Mouse (Mus musculus): Measurements from ENCODE around the gene Sult5a1. TPM values are rescaled to one million over a fixed set of nuclear protein-coding genes. Genes with fewer than 3 reads are reported as not detected.

The Sult5a1 gene
- total and polyA plus RNA-seq, 2 experiments from 2014 or later: 2.2 to 2.8 TPM

DNA sequence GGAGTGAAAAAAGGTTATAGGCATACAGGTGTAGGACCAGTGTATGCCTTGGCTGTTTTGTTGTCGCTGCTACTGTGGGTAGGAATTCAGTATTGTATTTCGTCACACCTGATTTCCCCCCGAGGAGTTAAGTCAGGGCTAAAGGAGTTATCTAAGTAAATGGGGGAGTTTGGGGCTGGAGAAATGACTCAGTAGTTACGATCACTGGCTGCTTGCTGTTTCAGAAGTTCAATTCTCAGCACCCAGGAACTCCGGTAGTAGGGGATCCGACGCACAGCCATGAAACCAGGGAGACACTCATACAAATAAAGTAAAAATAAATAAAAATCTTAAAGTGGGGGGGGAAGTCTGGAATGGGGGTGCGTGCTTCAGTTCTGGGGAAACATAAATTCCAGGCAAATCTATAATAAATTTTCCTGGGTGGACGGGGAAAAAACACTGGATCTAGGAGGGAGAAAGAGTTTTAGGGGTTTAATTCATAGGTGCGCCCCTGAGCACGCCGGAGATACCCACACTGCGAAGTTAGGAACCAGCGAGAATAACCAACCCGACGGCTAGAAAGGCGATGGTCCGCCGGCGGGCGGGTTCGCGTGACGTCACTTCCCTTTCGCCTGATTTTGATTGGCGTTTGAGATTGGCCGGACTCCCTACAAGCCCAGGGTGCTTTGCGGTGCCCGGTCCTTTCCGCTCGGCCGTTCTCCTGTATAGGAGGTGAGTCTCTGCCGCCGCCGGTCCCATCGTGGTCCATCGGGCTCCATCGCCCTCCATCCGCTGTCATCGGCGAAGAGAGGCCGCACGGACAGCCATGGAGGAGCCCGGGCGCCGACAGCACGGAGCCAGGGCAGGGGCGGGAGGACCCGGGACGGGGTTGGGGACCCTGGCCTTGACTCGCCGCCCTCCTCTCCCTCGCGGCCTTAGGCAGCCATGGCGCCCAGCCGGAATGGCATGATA lies 56.1 kb downstream of the Sult5a1 start, which contains the start of gene Rpl13:
Rpl13 (plus strand) TSS at position 616 of the 951 bp plus-strand sequence.
- no peaks in the 10 kb centered on the region for H3K9me3 ChIP-seq (ENCODE audit: low read length)
- H3K36me3 ChIP-seq (ENCODE audit: insufficient read depth, low read length): peaks cover 35% of the 10 kb centered on the region
- H3K4me1 ChIP-seq (ENCODE audit: insufficient read depth, low read length): 0 out of 2 replicates have a peak, but pooled peaks cover 3% of the 10 kb centered on the region
- 1% methylated on average over 56 of the region's 56 CpGs for WGBS
- H3K9ac ChIP-seq (replicated peaks; ENCODE audit: low read length, poor library complexity, severe bottlenecking): peak within 1 kb of the TSS; percentile 86
- H3K4me3 ChIP-seq (ENCODE audit: low read depth, low read length): peak within 1 kb of the TSS; percentile 83
- TF ChIP-seq CTCF (IDR thresholded peaks at IDR 0.05): no peak
- peak; percentile 91 for ATAC-seq (ENCODE audit: low FRiP score)
- H3K27ac ChIP-seq (ENCODE audit: low read depth, low read length): peak within 1 kb of the TSS; percentile 97
- H3K27me3 ChIP-seq (ENCODE audit: insufficient read depth, low read length): no peaks in the 10 kb centered on the region
- DNase-seq (ENCODE audit: low spot score): peak; percentile 99
- peak within 1 kb of the TSS; percentile 78 for H3K4me2 ChIP-seq (ENCODE audit: low read depth, low read length, poor library complexity, severe bottlenecking)

DNA sequence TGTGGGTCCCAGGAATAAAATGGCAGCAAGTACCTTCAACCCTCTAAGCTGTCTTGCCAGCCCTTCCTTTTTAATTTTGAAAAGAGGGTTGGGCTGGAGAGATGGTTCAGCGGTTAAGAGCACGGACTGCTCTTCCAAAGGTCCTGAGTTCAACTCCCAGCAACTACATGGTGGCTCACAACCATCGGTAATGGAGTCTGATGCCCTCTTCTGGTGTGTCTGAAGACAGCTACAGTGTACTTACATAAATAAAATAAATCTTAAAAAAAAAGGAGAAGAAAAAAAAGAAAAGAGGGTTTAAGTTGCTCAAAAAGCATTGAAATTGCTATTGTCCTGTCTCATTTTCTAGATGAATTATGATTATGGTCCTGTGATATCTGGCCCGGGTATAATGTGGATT lies 56.9 kb downstream of the Sult5a1 start:
- Histone ChIP-seq H3K4me2 (ENCODE audit: low read depth, low read length, poor library complexity, severe bottlenecking) (peak overlapping the region; percentile 78; the same call in 1 of the 2 replicates), H3K36me3 (ENCODE audit: insufficient read depth, low read length) (peaks cover 35% of the 10 kb centered on the region), H3K27me3 (ENCODE audit: insufficient read depth, low read length) (no peaks in the 10 kb centered on the region), H3K4me3 (ENCODE audit: low read depth, low read length) (no peak overlapping the region), H3K9ac (replicated peaks; ENCODE audit: low read length, poor library complexity, severe bottlenecking) (no peak overlapping the region), H3K4me1 (ENCODE audit: insufficient read depth, low read length) (0 out of 2 replicates have a peak, but pooled peaks cover 3% of the 10 kb centered on the region), H3K9me3 (ENCODE audit: low read length) (no peaks in the 10 kb centered on the region), H3K27ac (ENCODE audit: low read depth, low read length) (no peak overlapping the region)
- 79% methylated on average over 4 of the region's 4 CpGs for WGBS
- ATAC-seq (ENCODE audit: low FRiP score) (no peak), DNase-seq (ENCODE audit: low spot score) (no peak)
- peak; percentile 20 for TF ChIP-seq CTCF (IDR thresholded peaks at IDR 0.05)

DNA sequence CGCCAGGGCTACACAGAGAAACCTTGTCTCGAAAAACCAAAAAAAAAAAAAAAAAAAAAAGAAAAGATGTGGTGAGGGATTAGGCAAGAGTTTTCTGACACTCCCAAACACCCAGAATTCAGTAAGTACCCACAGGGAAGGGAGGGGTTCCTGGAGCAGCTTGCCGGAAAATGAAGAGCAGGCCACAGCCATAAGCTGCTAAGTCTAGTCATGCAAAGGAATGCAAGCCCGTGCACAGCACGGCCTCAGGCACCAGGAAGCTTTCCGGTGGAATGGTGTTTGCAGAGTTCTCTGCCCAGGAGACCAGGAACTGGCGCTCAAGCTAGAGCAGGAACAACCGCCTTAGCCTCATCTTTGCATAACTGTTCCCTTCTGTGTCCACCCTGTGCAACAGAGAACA lies 57.8 kb downstream of the Sult5a1 start:
- H3K9ac ChIP-seq (replicated peaks; ENCODE audit: low read length, poor library complexity, severe bottlenecking): no peak overlapping the region
- 57% methylated on average over 8 of the region's 8 CpGs for WGBS
- H3K36me3 ChIP-seq (ENCODE audit: insufficient read depth, low read length): peaks cover 31% of the 10 kb centered on the region; the same call in 1 of the 2 replicates
- H3K4me1 ChIP-seq (ENCODE audit: insufficient read depth, low read length): 0 out of 2 replicates have a peak, but pooled peaks cover 3% of the 10 kb centered on the region
- DNase-seq (ENCODE audit: low spot score) (no peak), ATAC-seq (ENCODE audit: low FRiP score) (no peak)
- no peaks in the 10 kb centered on the region for H3K9me3 ChIP-seq (ENCODE audit: low read length)
- no peak for TF ChIP-seq CTCF (IDR thresholded peaks at IDR 0.05)
- no peak overlapping the region for H3K4me3 ChIP-seq (ENCODE audit: low read depth, low read length)
- no peak overlapping the region for H3K27ac ChIP-seq (ENCODE audit: low read depth, low read length)
- no peak overlapping the region for H3K4me2 ChIP-seq (ENCODE audit: low read depth, low read length, poor library complexity, severe bottlenecking)
- H3K27me3 ChIP-seq (ENCODE audit: insufficient read depth, low read length): no peaks in the 10 kb centered on the region

DNA sequence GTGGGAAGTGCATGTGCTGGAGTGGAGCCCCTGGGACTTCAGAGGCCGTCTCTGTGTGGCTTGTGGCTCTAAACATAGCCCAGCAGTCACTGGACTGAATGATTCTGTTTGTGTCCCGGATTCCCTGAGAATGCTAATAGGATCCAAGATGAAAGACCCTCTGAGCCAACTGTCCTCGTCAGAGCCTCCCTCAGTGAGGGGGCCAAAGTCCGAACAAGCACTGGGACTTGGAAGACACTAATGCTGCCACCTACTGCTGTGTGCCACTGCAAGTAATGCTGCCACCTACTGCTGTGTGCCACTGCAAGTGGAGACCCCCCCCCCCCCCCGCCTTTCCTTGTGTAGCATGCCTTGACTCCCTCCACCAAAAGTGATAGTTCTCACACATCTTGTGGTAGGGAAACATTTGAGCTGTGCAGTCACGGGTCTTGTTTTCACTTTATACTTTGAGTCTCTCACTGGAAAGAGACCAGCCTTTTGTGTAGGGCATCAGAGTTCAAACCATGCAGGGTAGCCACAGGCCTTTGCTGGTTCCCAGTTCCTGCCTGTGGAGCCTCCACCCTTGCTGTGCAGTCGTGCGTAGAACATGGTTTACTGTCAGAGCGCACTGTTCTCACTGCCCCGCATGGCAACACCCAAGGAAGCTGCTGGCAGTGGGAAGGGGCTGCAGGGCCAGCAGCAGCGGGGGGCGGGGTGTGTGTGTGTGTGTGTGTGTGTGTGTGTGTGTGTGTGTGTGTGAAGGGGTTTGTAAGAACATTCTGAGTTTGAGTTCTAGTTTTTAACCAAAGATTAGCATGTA lies 60.1 kb downstream of the Sult5a1 start:
- ATAC-seq (ENCODE audit: low FRiP score): peak; percentile 69
- Histone ChIP-seq H3K36me3 (ENCODE audit: insufficient read depth, low read length) (peaks cover 36% of the 10 kb centered on the region), H3K27ac (ENCODE audit: low read depth, low read length) (peak overlapping the region; percentile 55), H3K9me3 (ENCODE audit: low read length) (no peaks in the 10 kb centered on the region), H3K27me3 (ENCODE audit: insufficient read depth, low read length) (no peaks in the 10 kb centered on the region), H3K4me2 (ENCODE audit: low read depth, low read length, poor library complexity, severe bottlenecking) (no peak overlapping the region), H3K4me1 (ENCODE audit: insufficient read depth, low read length) (no peaks in the 10 kb centered on the region), H3K9ac (replicated peaks; ENCODE audit: low read length, poor library complexity, severe bottlenecking) (no peak overlapping the region), H3K4me3 (ENCODE audit: low read depth, low read length) (no peak overlapping the region)
- TF ChIP-seq CTCF (IDR thresholded peaks at IDR 0.05): peak; percentile 56
- peak; percentile 81 for DNase-seq (ENCODE audit: low spot score)
- WGBS: 71% methylated on average over 11 of the region's 12 CpGs

DNA sequence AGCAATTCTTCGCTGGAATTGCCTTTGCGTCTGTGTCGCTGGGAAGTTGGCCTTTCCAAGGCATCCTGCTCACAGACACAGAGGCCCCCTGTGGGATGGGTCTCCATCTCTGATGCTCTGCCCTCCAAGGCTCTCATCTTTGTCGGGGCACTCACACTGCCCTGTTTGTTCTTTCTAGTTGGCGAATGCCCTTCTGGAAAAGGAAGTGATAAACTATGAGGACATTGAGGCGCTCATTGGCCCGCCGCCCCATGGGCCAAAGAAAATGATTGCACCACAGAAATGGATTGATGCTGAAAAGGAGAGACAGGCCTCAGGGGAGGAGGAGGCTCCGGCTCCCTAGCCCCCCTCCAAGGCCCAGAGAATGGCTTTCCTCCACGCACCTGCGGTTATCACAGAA lies 60.9 kb downstream of the Sult5a1 start:
- Histone ChIP-seq H3K9ac (replicated peaks; ENCODE audit: low read length, poor library complexity, severe bottlenecking) (no peak overlapping the region), H3K9me3 (ENCODE audit: low read length) (no peaks in the 10 kb centered on the region), H3K4me3 (ENCODE audit: low read depth, low read length) (no peak overlapping the region), H3K27ac (ENCODE audit: low read depth, low read length) (peak overlapping the region; percentile 55), H3K4me1 (ENCODE audit: insufficient read depth, low read length) (no peaks in the 10 kb centered on the region), H3K4me2 (ENCODE audit: low read depth, low read length, poor library complexity, severe bottlenecking) (no peak overlapping the region), H3K36me3 (ENCODE audit: insufficient read depth, low read length) (peaks cover 36% of the 10 kb centered on the region), H3K27me3 (ENCODE audit: insufficient read depth, low read length) (no peaks in the 10 kb centered on the region)
- TF ChIP-seq CTCF (IDR thresholded peaks at IDR 0.05): no peak
- peak; percentile 56 for DNase-seq (ENCODE audit: low spot score)
- WGBS: 84% methylated on average over 11 of the region's 11 CpGs
- no peak for ATAC-seq (ENCODE audit: low FRiP score)

Small RNA genes within 50 kb of the gene (microRNA-seq; reads per million reads assigned to microRNA genes)
- gene Mir7079 (ENCODE audit: borderline number of aligned reads) (not detected), gene Mir7080 (ENCODE audit: borderline number of aligned reads) (7.7 reads per million, percentile 17 among the genes with 10 or more reads in this experiment)

Other genes starting within 250 kb of the Sult5a1 start
- 92.5 and 98.3 TPM in 2 replicates for gene Ankrd11, start 116.0 kb downstream of the Sult5a1 start, total RNA-seq (2014; rRNA removed)
- 62.2 and 78.7 TPM in 2 replicates for gene Ankrd11, start 116.0 kb downstream of the Sult5a1 start, polyA plus RNA-seq (2015; fragmentation: Nextera tagmentation; extraction: Ambion mirVana)
- gene Spg7, start 95.4 kb downstream of the Sult5a1 start, total RNA-seq (2014; rRNA removed): 47.2 and 64.3 TPM in 2 replicates
- 50.1 and 51.3 TPM in 2 replicates for gene Spg7, start 95.4 kb downstream of the Sult5a1 start, polyA plus RNA-seq (2015; fragmentation: Nextera tagmentation; extraction: Ambion mirVana)
- gene Rpl13, start 56.0 kb downstream of the Sult5a1 start, total RNA-seq (2014; rRNA removed): 2,117 and 2,785 TPM in 2 replicates
- 801 and 821 TPM in 2 replicates for gene Rpl13, start 56.0 kb downstream of the Sult5a1 start, polyA plus RNA-seq (2015; fragmentation: Nextera tagmentation; extraction: Ambion mirVana)
- gene Cpne7, start 40.9 kb downstream of the Sult5a1 start, total RNA-seq (2014; rRNA removed): 29.2 and 33.0 TPM in 2 replicates
- 28.0 and 29.1 TPM in 2 replicates for gene Cpne7, start 40.9 kb downstream of the Sult5a1 start, polyA plus RNA-seq (2015; fragmentation: Nextera tagmentation; extraction: Ambion mirVana)
- gene Dpep1, start 27.9 kb upstream of the Sult5a1 start, total RNA-seq (2014; rRNA removed): 0.38 and 0.60 TPM in 2 replicates
- gene Dpep1, start 27.9 kb upstream of the Sult5a1 start, polyA plus RNA-seq (2015; fragmentation: Nextera tagmentation; extraction: Ambion mirVana): 0.11 and 0.33 TPM in 2 replicates
- gene Chmp1a, start 54.4 kb upstream of the Sult5a1 start, total RNA-seq (2014; rRNA removed): 206 and 212 TPM in 2 replicates
- 221 and 236 TPM in 2 replicates for gene Chmp1a, start 54.4 kb upstream of the Sult5a1 start, polyA plus RNA-seq (2015; fragmentation: Nextera tagmentation; extraction: Ambion mirVana)
- gene Spata33, start 54.5 kb upstream of the Sult5a1 start, total RNA-seq (2014; rRNA removed): 4.9 and 7.3 TPM in 2 replicates
- 9.2 and 9.3 TPM in 2 replicates for gene Spata33, start 54.5 kb upstream of the Sult5a1 start, polyA plus RNA-seq (2015; fragmentation: Nextera tagmentation; extraction: Ambion mirVana)
- 70.3 and 86.5 TPM in 2 replicates for gene Cdk10, start 66.5 kb upstream of the Sult5a1 start, total RNA-seq (2014; rRNA removed)
- gene Cdk10, start 66.5 kb upstream of the Sult5a1 start, polyA plus RNA-seq (2015; fragmentation: Nextera tagmentation; extraction: Ambion mirVana): 57.8 and 67.0 TPM in 2 replicates
- 13.6 and 19.6 TPM in 2 replicates for gene Spata2l, start 77.9 kb upstream of the Sult5a1 start, total RNA-seq (2014; rRNA removed)
- 14.3 and 16.8 TPM in 2 replicates for gene Spata2l, start 77.9 kb upstream of the Sult5a1 start, polyA plus RNA-seq (2015; fragmentation: Nextera tagmentation; extraction: Ambion mirVana)
- 37.9 and 42.1 TPM in 2 replicates for gene Zfp276, start 95.9 kb upstream of the Sult5a1 start, total RNA-seq (2014; rRNA removed)
- gene Zfp276, start 95.9 kb upstream of the Sult5a1 start, polyA plus RNA-seq (2015; fragmentation: Nextera tagmentation; extraction: Ambion mirVana): 15.4 and 17.8 TPM in 2 replicates
- 77.4 and 88.9 TPM in 2 replicates for gene Vps9d1, start 96.0 kb upstream of the Sult5a1 start, total RNA-seq (2014; rRNA removed)
- gene Vps9d1, start 96.0 kb upstream of the Sult5a1 start, polyA plus RNA-seq (2015; fragmentation: Nextera tagmentation; extraction: Ambion mirVana): 66.1 and 70.7 TPM in 2 replicates
- 4.2 and 17.6 TPM in 2 replicates for gene Fanca, start 160.3 kb upstream of the Sult5a1 start, total RNA-seq (2014; rRNA removed)
- gene Fanca, start 160.3 kb upstream of the Sult5a1 start, polyA plus RNA-seq (2015; fragmentation: Nextera tagmentation; extraction: Ambion mirVana): 3.0 and 3.3 TPM in 2 replicates
- gene Spire2, start 174.4 kb upstream of the Sult5a1 start, total RNA-seq (2014; rRNA removed): 35.7 and 44.1 TPM in 2 replicates
- 28.0 and 28.2 TPM in 2 replicates for gene Spire2, start 174.4 kb upstream of the Sult5a1 start, polyA plus RNA-seq (2015; fragmentation: Nextera tagmentation; extraction: Ambion mirVana)
- gene Tcf25, start 215.4 kb upstream of the Sult5a1 start, total RNA-seq (2014; rRNA removed): 538 and 541 TPM in 2 replicates
- gene Tcf25, start 215.4 kb upstream of the Sult5a1 start, polyA plus RNA-seq (2015; fragmentation: Nextera tagmentation; extraction: Ambion mirVana): 413 and 416 TPM in 2 replicates
- 0.22 TPM in 1 of 2 replicates, not detected in the other for gene Mc1r, start 248.8 kb upstream of the Sult5a1 start, total RNA-seq (2014; rRNA removed)
- gene Mc1r, start 248.8 kb upstream of the Sult5a1 start, polyA plus RNA-seq (2015; fragmentation: Nextera tagmentation; extraction: Ambion mirVana): 0.09 TPM in 1 of 2 replicates, not detected in the other

Data from midbrain, postnatal 0 days (tissue).